Mouse (Mus musculus): ENCODE measurements around the gene Nsun3. TPM values are rescaled to one million over a fixed set of nuclear protein-coding genes. Genes with fewer than 3 reads are reported as not detected.

Nsun3 gene
- 6.8 and 8.5 TPM in 2 replicates for polyA plus RNA-seq (2015; fragmentation: Nextera tagmentation; extraction: Ambion mirVana)

- peak within 1 kb of the TSS; percentile 88 for H3K4me3 ChIP-seq
- peak within 1 kb of the TSS; percentile 71 for H3K4me2 ChIP-seq
- H3K27ac ChIP-seq = peak within 1 kb of the TSS; percentile 96
- peaks cover 14% of the 10 kb centered on the region; the same call in 1 of the 2 replicates for H3K4me1 ChIP-seq
- no peaks in the 10 kb centered on the region for H3K9me3 ChIP-seq
- peak; percentile 98 for ATAC-seq (ENCODE audit: borderline replicate concordance, extremely low read depth, low FRiP score, low TSS enrichment)
- H3K9ac ChIP-seq = peak within 1 kb of the TSS; percentile 89
- H3K36me3 ChIP-seq = no peaks in the 10 kb centered on the region; the same call in 1 of the 2 replicates
- no peaks in the 10 kb centered on the region for H3K27me3 ChIP-seq
- under 1% methylated on average over 41 of the region's 41 CpGs for WGBS
Observed at GRCm38 (mm10) chr16:62786621-62787331, at the start of gene Nsun3. Gene Nsun3, minus strand, starts transcription at chr16:62786818.

- no peak overlapping the region for H3K4me3 ChIP-seq
- no peaks in the 10 kb centered on the region for H3K9me3 ChIP-seq
- no peak overlapping the region for H3K4me2 ChIP-seq
- H3K9ac ChIP-seq = no peak overlapping the region
- no peaks in the 10 kb centered on the region for H3K27me3 ChIP-seq
- no peak overlapping the region for H3K27ac ChIP-seq
- no peak for ATAC-seq (ENCODE audit: borderline replicate concordance, extremely low read depth, low FRiP score, low TSS enrichment)
- H3K36me3 ChIP-seq = no peaks in the 10 kb centered on the region
- WGBS = 34% methylated on average over 3 of the region's 3 CpGs
- H3K4me1 ChIP-seq = no peaks in the 10 kb centered on the region
Observed at GRCm38 (mm10) chr16:62834016-62834735, 47.6 kb upstream of the Nsun3 start.

GRCm38 (mm10) chr16:62832481-62832880 lies 45.9 kb upstream of the Nsun3 start:
- Histone ChIP-seq H3K36me3 (no peaks in the 10 kb centered on the region), H3K27me3 (no peaks in the 10 kb centered on the region), H3K9ac (no peak overlapping the region), H3K4me1 (no peaks in the 10 kb centered on the region), H3K4me3 (no peak overlapping the region), H3K9me3 (no peaks in the 10 kb centered on the region), H3K27ac (no peak overlapping the region), H3K4me2 (no peak overlapping the region)
- WGBS = 13% methylated on average over 4 of the region's 4 CpGs
- no peak for ATAC-seq (ENCODE audit: borderline replicate concordance, extremely low read depth, low FRiP score, low TSS enrichment)

GRCm38 (mm10) chr16:62832027-62832426 lies 45.4 kb upstream of the Nsun3 start:
- WGBS = 78% methylated on average over 2 of the region's 2 CpGs
- Histone ChIP-seq H3K4me2 (no peak overlapping the region), H3K36me3 (no peaks in the 10 kb centered on the region), H3K27me3 (no peaks in the 10 kb centered on the region), H3K27ac (no peak overlapping the region), H3K9me3 (no peaks in the 10 kb centered on the region), H3K4me1 (no peaks in the 10 kb centered on the region), H3K9ac (no peak overlapping the region), H3K4me3 (no peak overlapping the region)
- no peak for ATAC-seq (ENCODE audit: borderline replicate concordance, extremely low read depth, low FRiP score, low TSS enrichment)

GRCm38 (mm10) chr16:62826156-62827001 lies 39.8 kb upstream of the Nsun3 start:
- Histone ChIP-seq H3K36me3 (no peaks in the 10 kb centered on the region), H3K27me3 (no peaks in the 10 kb centered on the region), H3K9me3 (no peaks in the 10 kb centered on the region), H3K4me1 (no peaks in the 10 kb centered on the region), H3K9ac (no peak overlapping the region), H3K4me3 (no peak overlapping the region), H3K4me2 (no peak overlapping the region), H3K27ac (no peak overlapping the region)
- WGBS = 69% methylated on average over 12 of the region's 12 CpGs
- no peak for ATAC-seq (ENCODE audit: borderline replicate concordance, extremely low read depth, low FRiP score, low TSS enrichment)

- no peak overlapping the region for H3K9ac ChIP-seq
- H3K36me3 ChIP-seq = no peaks in the 10 kb centered on the region
- 92% methylated on average over 6 of the region's 6 CpGs for WGBS
- no peaks in the 10 kb centered on the region for H3K27me3 ChIP-seq
- no peak overlapping the region for H3K27ac ChIP-seq
- no peak overlapping the region for H3K4me2 ChIP-seq
- no peaks in the 10 kb centered on the region for H3K4me1 ChIP-seq
- no peak overlapping the region for H3K4me3 ChIP-seq
- no peak for ATAC-seq (ENCODE audit: borderline replicate concordance, extremely low read depth, low FRiP score, low TSS enrichment)
- no peaks in the 10 kb centered on the region for H3K9me3 ChIP-seq
Observed at GRCm38 (mm10) chr16:62822472-62822871, 35.9 kb upstream of the Nsun3 start.

- no peak within 1 kb of the TSS for H3K4me2 ChIP-seq
- 40% methylated on average over 5 of the region's 5 CpGs for WGBS
- no peaks in the 10 kb centered on the region for H3K27me3 ChIP-seq
- H3K4me3 ChIP-seq = 0 out of 2 replicates have a peak within 1 kb of the TSS, but pooled peaks have one; percentile 7
- peak; percentile 87; the same call in 1 of the 2 replicates for ATAC-seq (ENCODE audit: borderline replicate concordance, extremely low read depth, low FRiP score, low TSS enrichment)
- peak within 1 kb of the TSS; percentile 79 for H3K27ac ChIP-seq
- H3K4me1 ChIP-seq = 0 out of 2 replicates have a peak, but pooled peaks cover 8% of the 10 kb centered on the region
- H3K9me3 ChIP-seq = no peaks in the 10 kb centered on the region
- no peak within 1 kb of the TSS for H3K9ac ChIP-seq
- H3K36me3 ChIP-seq = no peaks in the 10 kb centered on the region
Observed at GRCm38 (mm10) chr16:62814491-62814890, 27.9 kb upstream of the Nsun3 start, which contains the start of gene Stx19. Gene Stx19, plus strand, starts transcription at chr16:62814676.

- no peaks in the 10 kb centered on the region for H3K9me3 ChIP-seq
- no peak overlapping the region for H3K4me3 ChIP-seq
- peak overlapping the region; percentile 79 for H3K27ac ChIP-seq
- H3K36me3 ChIP-seq = no peaks in the 10 kb centered on the region
- no peak for ATAC-seq (ENCODE audit: borderline replicate concordance, extremely low read depth, low FRiP score, low TSS enrichment)
- no peak overlapping the region for H3K4me2 ChIP-seq
- 0 out of 2 replicates have a peak, but pooled peaks cover 8% of the 10 kb centered on the region for H3K4me1 ChIP-seq
- H3K27me3 ChIP-seq = no peaks in the 10 kb centered on the region
- no peak overlapping the region for H3K9ac ChIP-seq
- WGBS = 63% methylated on average over 5 of the region's 5 CpGs
Observed at GRCm38 (mm10) chr16:62813790-62814189, 27.2 kb upstream of the Nsun3 start.

- Histone ChIP-seq H3K27ac (no peak overlapping the region), H3K9me3 (no peaks in the 10 kb centered on the region), H3K4me3 (no peak overlapping the region), H3K36me3 (no peaks in the 10 kb centered on the region), H3K9ac (no peak overlapping the region), H3K27me3 (no peaks in the 10 kb centered on the region), H3K4me2 (no peak overlapping the region), H3K4me1 (peaks cover 21% of the 10 kb centered on the region; the same call in 1 of the 2 replicates)
- 75% methylated on average over 4 of the region's 4 CpGs for WGBS
- ATAC-seq (ENCODE audit: borderline replicate concordance, extremely low read depth, low FRiP score, low TSS enrichment) = no peak
Observed at GRCm38 (mm10) chr16:62810855-62811254, 24.2 kb upstream of the Nsun3 start.

GRCm38 (mm10) chr16:62807249-62807979 lies 20.8 kb upstream of the Nsun3 start:
- H3K27me3 ChIP-seq = no peaks in the 10 kb centered on the region
- peaks cover 7% of the 10 kb centered on the region; the same call in 1 of the 2 replicates for H3K36me3 ChIP-seq
- no peaks in the 10 kb centered on the region for H3K9me3 ChIP-seq
- peak overlapping the region; percentile 52 for H3K27ac ChIP-seq
- no peak overlapping the region for H3K4me3 ChIP-seq
- H3K9ac ChIP-seq = no peak overlapping the region
- H3K4me1 ChIP-seq = peaks cover 13% of the 10 kb centered on the region; the same call in 1 of the 2 replicates
- peak; percentile 77 for ATAC-seq (ENCODE audit: borderline replicate concordance, extremely low read depth, low FRiP score, low TSS enrichment)
- H3K4me2 ChIP-seq = no peak overlapping the region
- 53% methylated on average over 8 of the region's 8 CpGs for WGBS

GRCm38 (mm10) chr16:62804621-62805020 lies 18.0 kb upstream of the Nsun3 start:
- H3K27ac ChIP-seq = no peak overlapping the region
- no peak overlapping the region for H3K9ac ChIP-seq
- H3K36me3 ChIP-seq = peaks cover 9% of the 10 kb centered on the region
- H3K4me1 ChIP-seq = peaks cover 13% of the 10 kb centered on the region; the same call in 1 of the 2 replicates
- H3K4me3 ChIP-seq = no peak overlapping the region
- no peaks in the 10 kb centered on the region for H3K9me3 ChIP-seq
- WGBS = 91% methylated on average over 3 of the region's 3 CpGs
- H3K4me2 ChIP-seq = no peak overlapping the region
- no peaks in the 10 kb centered on the region for H3K27me3 ChIP-seq
- ATAC-seq (ENCODE audit: borderline replicate concordance, extremely low read depth, low FRiP score, low TSS enrichment) = no peak

Measured in lung, embryonic 15.5 days (tissue).